Mouse (Mus musculus) embryonic facial prominence, embryonic 15.5 days (tissue): ENCODE data around the gene Ifna15. TPM values are rescaled to one million over a fixed set of nuclear protein-coding genes. Genes with fewer than 3 reads are reported as not detected.
"Not testable (repeated sequence)": the region's sequence is repeated elsewhere in the genome, so short reads cannot be mapped to it uniquely, and the experiment has no call there.

Experiments
- ATAC-seq: fragments of 200-750 bp; cut with Nextera tagmentation; 2 replicates; pipeline ENCODE4 v1.8.0; 2017; ENCODE audit warnings: low read depth, moderate TSS enrichment; ENCODE audit not compliant: insufficient number of reproducible peaks, low FRiP score, low TSS enrichment
- H3K27ac ChIP-seq: fragments of 300-500 bp; sonication (generic); replicated peaks from 2 replicates; pipeline ENCODE4 v1.5.1; 2015; ENCODE audit warnings: mild to moderate bottlenecking, inconsistent platforms
- H3K27me3 ChIP-seq: fragments of 300-500 bp; sonication (generic); 2 replicates; pipeline ENCODE4 v1.6.1; 2015; ENCODE audit warnings: inconsistent platforms
- H3K36me3 ChIP-seq: fragments of 300-500 bp; sonication (generic); 2 replicates; pipeline ENCODE4 v1.6.1; 2015; ENCODE audit warnings: mild to moderate bottlenecking, inconsistent platforms
- H3K4me1 ChIP-seq: fragments of 300-500 bp; sonication (generic); 2 replicates; pipeline ENCODE4 v1.6.1; 2015; ENCODE audit warnings: inconsistent platforms
- H3K4me2 ChIP-seq: fragments of 300-500 bp; sonication (generic); replicated peaks from 2 replicates; pipeline ENCODE4 v1.6.1; 2015; ENCODE audit warnings: mild to moderate bottlenecking, inconsistent platforms
- H3K4me3 ChIP-seq: fragments of 300-500 bp; sonication (generic); replicated peaks from 2 replicates; pipeline ENCODE4 v1.5.1; 2015; ENCODE audit warnings: mild to moderate bottlenecking, inconsistent platforms
- H3K9ac ChIP-seq: fragments of 300-500 bp; sonication (generic); 2 replicates; pipeline ENCODE4 v1.6.1; 2015; ENCODE audit warnings: inconsistent platforms
- H3K9me3 ChIP-seq: fragments of 300-500 bp; sonication (generic); replicated peaks from 2 replicates; pipeline ENCODE4 v1.6.1; 2016; ENCODE audit warnings: inconsistent platforms
- WGBS: fragments of 180-500 bp; shearing (Covaris S2); methylation state at CpG from one replicate; pipeline ENCODE4 v1.1.7; 2015; 5-methylcytosine and 5-hydroxymethylcytosine counted together
- polyA plus RNA-seq: library from polyadenylated mRNA; unstranded; fragments of >200 nt; fragmentation: Nextera tagmentation; extraction: Ambion mirVana; gene quantifications from 2 replicates; pipeline ENCODE4 v1.2.1, GENCODE M21; 2015

Ifna15 gene
- polyA plus RNA-seq, result not detected in 2 replicates

GRCm38 (mm10) chr4:88558145-88558544 lies at the start of gene Ifna15:
Gene Ifna15, minus strand, starts transcription at chr4:88558245.
- H3K36me3 ChIP-seq, H3K27me3 ChIP-seq, H3K4me1 ChIP-seq, H3K9me3 ChIP-seq, H3K27ac ChIP-seq, ATAC-seq, H3K9ac ChIP-seq, H3K4me2 ChIP-seq, H3K4me3 ChIP-seq: not testable (repeated sequence)

DNA sequence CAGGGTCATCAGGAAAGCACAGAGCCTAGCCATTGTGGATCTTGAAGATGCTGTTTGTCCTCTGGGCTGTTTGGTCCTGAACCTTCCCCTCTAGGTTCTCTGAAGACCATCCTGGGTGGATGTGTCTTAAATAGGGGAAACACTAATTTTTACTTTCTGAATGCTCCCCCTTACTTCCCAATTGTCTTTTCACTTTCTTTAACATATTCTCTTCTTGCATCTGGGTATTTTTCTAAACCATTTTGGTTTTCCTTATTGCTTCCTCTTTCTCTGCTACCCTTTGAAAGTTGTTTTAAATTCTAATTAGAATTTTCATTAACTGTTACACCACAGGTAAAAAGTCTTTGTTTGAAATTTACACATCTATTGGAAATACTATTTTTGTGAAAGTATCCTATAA lies 45.2 kb upstream of the Ifna15 start, which contains the start of gene Ifna12:
Gene Ifna12 (minus strand): TSS at position 101 of the 400 bp plus-strand sequence.
- no peak within 1 kb of the TSS for H3K9ac ChIP-seq
- no peak for ATAC-seq
- H3K27ac ChIP-seq, result no peak within 1 kb of the TSS
- H3K27me3 ChIP-seq, result no peaks in the 10 kb centered on the region
- H3K4me1 ChIP-seq, result no peaks in the 10 kb centered on the region
- H3K4me2 ChIP-seq, result no peak within 1 kb of the TSS
- no peaks in the 10 kb centered on the region for H3K9me3 ChIP-seq
- H3K4me3 ChIP-seq, result no peak within 1 kb of the TSS
- no peaks in the 10 kb centered on the region for H3K36me3 ChIP-seq

DNA sequence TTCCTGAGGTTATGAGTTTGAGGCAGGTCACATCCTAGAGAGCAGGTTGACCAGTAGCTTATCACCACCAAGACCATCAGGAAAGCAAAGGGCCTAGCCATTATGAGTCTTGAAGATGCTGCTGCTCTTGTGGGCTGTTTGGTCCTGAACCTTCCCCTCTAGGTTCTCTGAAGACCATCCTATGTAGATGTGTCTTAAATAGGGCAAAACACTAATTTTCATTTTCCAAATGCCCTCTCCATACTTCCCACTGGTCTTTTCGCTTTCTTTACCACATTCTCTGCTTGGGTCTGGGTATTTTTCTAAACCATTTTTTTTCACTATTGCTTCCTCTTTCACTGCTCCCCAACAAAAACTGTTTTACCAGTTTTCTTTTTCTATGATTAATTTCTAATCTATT lies 34.2 kb upstream of the Ifna15 start, which contains the start of gene Ifna9:
Gene Ifna9 (minus strand): TSS at position 101 of the 400 bp plus-strand sequence.
- no peak for ATAC-seq

GRCm38 (mm10) chr4:88571698-88572097 lies 13.7 kb upstream of the Ifna15 start, which contains the start of gene Ifna14:
Gene Ifna14, minus strand, starts transcription at chr4:88571798.
- Histone ChIP-seq H3K9me3 (no peaks in the 10 kb centered on the region), H3K4me2 (no peak within 1 kb of the TSS), H3K36me3 (no peaks in the 10 kb centered on the region), H3K27me3 (no peaks in the 10 kb centered on the region), H3K4me1 (no peaks in the 10 kb centered on the region), H3K4me3 (no peak within 1 kb of the TSS), H3K27ac (no peak within 1 kb of the TSS), H3K9ac (no peak within 1 kb of the TSS)
- 79% methylated on average over 1 of the region's 1 CpGs for WGBS
- ATAC-seq, result no peak

More for the DNA sequence above, 34.2 kb upstream of the Ifna15 start, which contains the start of gene Ifna9:
- WGBS, result 92% methylated on average over 1 of the region's 1 CpGs
- Histone ChIP-seq H3K9ac (no peak within 1 kb of the TSS), H3K36me3 (no peaks in the 10 kb centered on the region), H3K4me1 (no peaks in the 10 kb centered on the region), H3K4me3 (no peak within 1 kb of the TSS), H3K4me2 (no peak within 1 kb of the TSS), H3K27ac (no peak within 1 kb of the TSS), H3K9me3 (no peaks in the 10 kb centered on the region), H3K27me3 (no peaks in the 10 kb centered on the region)

GRCm38 (mm10) chr4:88561791-88562190 lies 3.7 kb upstream of the Ifna15 start:
- H3K4me1 ChIP-seq, result no peaks in the 10 kb centered on the region
- H3K27me3 ChIP-seq, result no peaks in the 10 kb centered on the region
- H3K36me3 ChIP-seq, result no peaks in the 10 kb centered on the region
- no peak overlapping the region for H3K9ac ChIP-seq
- H3K27ac ChIP-seq, result no peak overlapping the region
- no peak overlapping the region for H3K4me2 ChIP-seq
- H3K9me3 ChIP-seq, result no peaks in the 10 kb centered on the region
- H3K4me3 ChIP-seq, result no peak overlapping the region
- ATAC-seq, result no peak
- 93% methylated on average over 1 of the region's 1 CpGs for WGBS

DNA sequence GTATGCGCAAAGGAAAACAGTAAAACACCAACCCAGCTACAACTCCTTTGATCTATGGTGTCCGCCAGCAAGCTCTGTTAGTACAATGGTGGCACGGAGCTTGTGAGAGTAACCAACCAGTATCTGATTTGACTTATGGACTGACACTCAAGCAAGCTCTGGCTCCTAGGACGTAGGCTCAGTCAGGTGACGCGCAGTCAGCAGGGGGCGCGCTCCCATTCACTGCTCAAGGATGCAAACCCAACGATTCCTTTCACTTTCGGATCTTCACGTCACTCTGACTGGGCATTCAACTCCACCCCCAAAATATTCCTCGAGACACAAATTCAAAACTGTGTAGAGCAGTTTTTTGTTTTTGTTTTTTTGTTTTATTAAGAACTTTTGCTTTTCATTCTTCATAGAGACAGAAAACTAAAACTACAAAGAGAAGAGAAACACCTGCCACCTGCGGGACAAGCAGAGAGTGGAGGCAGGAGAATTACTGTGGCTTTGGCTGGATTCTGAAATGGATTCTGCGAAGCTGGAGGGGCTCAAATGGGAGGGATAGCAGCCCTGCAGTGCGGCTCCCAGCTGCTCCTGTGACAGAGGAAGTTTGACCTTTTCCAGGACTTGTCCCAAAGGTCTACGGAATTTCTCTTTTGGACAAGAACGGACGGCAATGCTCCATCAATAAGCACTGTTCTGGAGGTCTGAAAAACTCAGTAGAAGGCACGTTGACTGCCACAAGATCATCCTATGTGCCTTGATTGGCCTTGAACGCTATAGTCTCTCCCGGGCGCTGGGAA lies 7.7 kb downstream of the Ifna15 start:
- H3K9ac ChIP-seq, result 0 out of 2 replicates have a peak overlapping the region, but pooled peaks have one; percentile 9
- H3K27me3 ChIP-seq, result no peaks in the 10 kb centered on the region
- peak overlapping the region; percentile 41 for H3K4me3 ChIP-seq
- peak overlapping the region; percentile 67 for H3K4me2 ChIP-seq
- ATAC-seq, result no peak; the same call in 1 of the 2 replicates
- WGBS, result 23% methylated on average over 22 of the region's 22 CpGs
- H3K27ac ChIP-seq, result no peak overlapping the region
- peaks cover 4% of the 10 kb centered on the region for H3K4me1 ChIP-seq
- no peaks in the 10 kb centered on the region for H3K9me3 ChIP-seq
- no peaks in the 10 kb centered on the region for H3K36me3 ChIP-seq

GRCm38 (mm10) chr4:88547986-88548385 lies 10.1 kb downstream of the Ifna15 start:
- Histone ChIP-seq H3K4me2 (no peak overlapping the region), H3K9ac (no peak overlapping the region), H3K4me3 (no peak overlapping the region), H3K36me3 (no peaks in the 10 kb centered on the region), H3K9me3 (no peaks in the 10 kb centered on the region), H3K27me3 (no peaks in the 10 kb centered on the region), H3K27ac (no peak overlapping the region), H3K4me1 (peaks cover 4% of the 10 kb centered on the region)
- 85% methylated on average over 1 of the region's 1 CpGs for WGBS
- ATAC-seq, result no peak

DNA sequence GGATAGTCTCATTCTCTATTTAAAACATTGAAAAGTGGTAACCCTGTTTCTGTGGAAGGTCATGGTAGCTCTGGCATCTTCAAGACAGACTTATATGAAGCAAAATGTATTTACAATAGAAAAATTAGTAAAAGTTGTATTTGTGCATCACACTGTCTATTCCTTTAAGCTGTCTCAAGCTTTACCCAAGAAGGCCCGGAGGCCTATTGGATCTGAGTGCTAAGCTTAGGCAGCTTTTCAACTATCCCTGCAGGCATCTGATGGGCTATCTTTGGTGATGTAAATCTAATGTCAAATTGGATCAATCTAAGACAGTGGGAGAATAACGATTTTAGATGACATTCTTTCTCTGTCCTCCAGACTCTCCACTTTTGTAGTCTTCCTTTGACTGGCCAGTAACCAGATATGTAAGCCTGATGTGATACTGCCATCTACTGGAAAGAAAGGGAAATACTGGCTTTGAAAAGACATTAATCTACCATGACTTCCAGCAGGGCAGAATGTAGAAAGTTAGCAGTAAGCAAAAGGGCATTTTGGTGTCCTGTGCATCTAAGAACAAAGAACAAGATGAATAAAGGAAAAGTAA lies 14.3 kb downstream of the Ifna15 start:
- Histone ChIP-seq H3K27me3 (no peaks in the 10 kb centered on the region), H3K36me3 (no peaks in the 10 kb centered on the region), H3K4me2 (no peak overlapping the region), H3K27ac (no peak overlapping the region), H3K9ac (no peak overlapping the region), H3K9me3 (no peaks in the 10 kb centered on the region), H3K4me1 (no peaks in the 10 kb centered on the region), H3K4me3 (no peak overlapping the region)
- ATAC-seq, result 0 out of 2 replicates have a peak, but pooled peaks have one; percentile 34
- 47% methylated on average over 2 of the region's 2 CpGs for WGBS

DNA sequence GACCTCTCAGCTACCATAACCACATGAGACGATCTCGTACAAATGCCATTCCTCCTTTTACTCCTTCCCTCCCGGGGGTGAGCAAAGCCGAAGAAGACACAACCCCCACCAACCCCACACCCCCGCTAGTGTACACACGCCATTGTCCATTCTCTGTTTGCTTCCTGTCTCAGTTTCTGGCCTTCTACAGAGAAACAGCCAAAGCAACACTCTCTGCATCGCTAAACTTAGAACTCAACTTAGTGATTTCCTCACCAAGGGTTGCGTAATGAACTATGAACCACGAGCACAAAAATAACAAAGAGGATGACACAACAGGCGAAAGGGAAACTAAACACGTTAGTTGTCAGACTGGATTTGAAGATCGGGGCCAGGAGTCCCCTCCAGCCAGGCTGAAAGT lies 20.7 kb downstream of the Ifna15 start:
- no peak for ATAC-seq

GRCm38 (mm10) chr4:88536640-88537039 lies 21.4 kb downstream of the Ifna15 start:
- H3K9me3 ChIP-seq, result no peaks in the 10 kb centered on the region
- ATAC-seq, result no peak
- no peak overlapping the region for H3K4me2 ChIP-seq
- no peak overlapping the region for H3K9ac ChIP-seq
- H3K27ac ChIP-seq, result no peak overlapping the region
- no peak overlapping the region for H3K4me3 ChIP-seq
- no peaks in the 10 kb centered on the region for H3K36me3 ChIP-seq
- H3K27me3 ChIP-seq, result no peaks in the 10 kb centered on the region
- peaks cover 13% of the 10 kb centered on the region; the same call in 1 of the 2 replicates for H3K4me1 ChIP-seq
- WGBS, result 59% methylated on average over 7 of the region's 7 CpGs

More for the DNA sequence above, 20.7 kb downstream of the Ifna15 start:
- no peak overlapping the region for H3K4me2 ChIP-seq
- H3K9ac ChIP-seq, result no peak overlapping the region
- H3K36me3 ChIP-seq, result no peaks in the 10 kb centered on the region
- H3K9me3 ChIP-seq, result no peaks in the 10 kb centered on the region
- 70% methylated on average over 12 of the region's 12 CpGs for WGBS
- H3K4me1 ChIP-seq, result peaks cover 13% of the 10 kb centered on the region; the same call in 1 of the 2 replicates
- H3K27me3 ChIP-seq, result no peaks in the 10 kb centered on the region
- 0 out of 2 replicates have a peak overlapping the region, but pooled peaks have one; percentile 9 for H3K27ac ChIP-seq
- H3K4me3 ChIP-seq, result no peak overlapping the region

DNA sequence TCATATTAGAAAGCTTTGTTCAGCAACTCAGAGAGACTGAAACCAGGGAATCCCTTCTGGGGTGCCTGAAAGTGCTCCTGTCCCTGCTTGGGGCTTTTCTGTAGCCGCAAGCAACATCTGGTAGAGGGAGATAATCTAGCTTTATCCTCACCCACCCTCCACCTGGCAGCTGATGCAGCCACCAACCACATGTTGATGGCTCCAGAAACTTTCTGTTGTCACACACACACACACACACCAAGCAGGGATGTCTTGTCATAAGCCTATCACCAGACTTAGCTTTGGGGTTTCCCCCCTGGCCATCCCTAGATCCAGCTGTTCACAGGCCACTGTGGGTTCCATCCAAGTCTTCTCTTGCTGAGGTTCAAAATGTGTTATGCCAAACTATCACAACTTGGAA lies 22.3 kb downstream of the Ifna15 start:
- Histone ChIP-seq H3K9me3 (no peaks in the 10 kb centered on the region), H3K4me1 (peaks cover 13% of the 10 kb centered on the region; the same call in 1 of the 2 replicates), H3K27ac (no peak overlapping the region), H3K4me3 (no peak overlapping the region), H3K9ac (no peak overlapping the region), H3K4me2 (no peak overlapping the region), H3K27me3 (no peaks in the 10 kb centered on the region), H3K36me3 (no peaks in the 10 kb centered on the region)
- ATAC-seq, result no peak
- WGBS, result 71% methylated on average over 1 of the region's 1 CpGs
